Mouse (Mus musculus) lung, adult 2 months (tissue): ENCODE measurements around the gene Ttc23.

Experiments used
- CTCF ChIP-seq: fragments of 200-500 bp; IDR thresholded peaks from 2 replicates; pipeline ENCODE4 v1.5.1; 2011; ENCODE audit warnings: mild to moderate bottlenecking, low read length, control low read depth; ENCODE audit not compliant: insufficient read depth
- POLR2A ChIP-seq: fragments of 200-500 bp; IDR thresholded peaks from 2 replicates; pipeline ENCODE4 v1.6.1; 2011; ENCODE audit warnings: low read depth, mild to moderate bottlenecking, control low read depth, low read length, borderline replicate concordance; ENCODE audit errors: extremely low read depth

GRCm38 (mm10) chr7:67754606-67755005, 107.4 kb downstream of the Ttc23 start:
- TF ChIP-seq CTCF (no peak), POLR2A (no peak)
